Mouse (Mus musculus) layer of hippocampus, adult 11-12 months (tissue): ENCODE measurements around the gene Olfr66.

Source experiments
- DNase-seq: peaks from one replicate; pipeline ENCODE4 v3.0.0; 2022; ENCODE audit warnings: low spot score

Gene Olfr66

GRCm38 (mm10) chr7:103886152-103886551, at the start of gene Olfr66:
Olfr66 (minus strand) TSS chr7:103886252.
- no peak for DNase-seq

GRCm38 (mm10) chr7:103934264-103934663, 48.2 kb upstream of the Olfr66 start, which contains the start of gene Olfr632:
Olfr632 (plus strand) TSS chr7:103934347.
- DNase-seq, result no peak

DNA sequence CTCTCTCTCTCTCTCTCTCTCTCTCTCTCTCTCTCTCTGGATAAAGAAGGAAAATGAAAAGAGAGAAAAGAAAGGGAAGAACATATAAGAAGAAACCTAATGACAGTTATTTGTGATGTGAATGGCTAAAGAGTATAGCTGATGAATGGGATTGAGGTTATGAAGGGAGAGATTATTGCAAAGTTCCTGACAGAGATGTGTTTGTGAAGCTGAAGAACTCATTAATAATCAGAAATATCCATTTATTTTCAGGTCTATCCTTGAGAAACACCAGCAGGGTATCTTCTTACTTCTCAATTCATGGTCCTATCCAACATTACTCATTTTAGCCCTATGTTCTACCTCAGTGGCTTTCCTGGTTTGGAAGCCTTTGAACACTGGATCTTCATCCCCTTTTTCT, 42.5 kb upstream of the Olfr66 start, which contains the start of gene Olfr631:
Gene Olfr631 (plus strand): TSS at position 301 of the 400 bp plus-strand sequence.
- DNase-seq, result no peak

DNA sequence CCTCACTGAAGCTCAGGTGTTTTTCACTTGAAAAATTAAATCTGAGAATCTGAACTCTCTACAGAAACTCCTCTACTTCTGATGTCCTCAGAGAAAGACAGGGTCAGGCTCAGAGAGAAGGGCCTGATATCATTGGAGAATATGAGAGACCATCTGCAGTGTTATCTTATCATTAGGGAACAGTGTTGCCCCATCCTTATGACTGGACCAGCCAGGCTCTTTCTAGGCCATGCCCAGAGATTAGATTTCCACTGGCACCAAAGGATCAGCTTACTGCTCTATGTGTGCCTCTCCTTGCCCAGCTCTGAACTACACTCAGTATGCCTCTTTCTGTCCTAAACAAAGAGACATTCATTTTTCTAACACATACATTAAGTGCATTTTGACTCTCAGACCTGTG, 29.3 kb upstream of the Olfr66 start:
- no peak for DNase-seq

DNA sequence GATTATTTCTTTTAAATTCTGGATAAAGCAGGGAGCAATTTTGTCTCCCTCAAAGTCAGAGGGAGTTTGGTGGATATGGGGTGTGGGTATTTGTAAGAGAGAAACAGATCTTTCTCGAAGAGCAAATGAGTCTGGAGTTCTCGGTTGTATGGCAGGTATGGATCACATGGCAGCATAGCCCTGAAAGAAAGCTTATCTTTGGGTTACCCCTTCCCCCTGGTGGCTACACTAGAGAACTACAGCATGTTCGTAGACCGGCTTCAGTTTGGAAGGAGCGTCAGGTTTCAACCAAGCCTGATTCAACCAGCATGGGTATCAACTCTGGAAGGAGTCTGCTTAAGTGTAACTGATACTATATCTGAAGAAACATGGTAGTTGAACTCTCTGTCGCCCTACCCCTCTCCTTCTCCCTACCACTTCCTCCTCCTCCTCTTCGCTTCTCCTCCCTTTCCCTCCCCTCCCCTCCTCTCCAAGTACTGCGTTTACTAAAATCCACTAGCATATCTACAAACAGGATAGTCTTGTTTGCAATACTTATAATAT, 27.0 kb upstream of the Olfr66 start:
- no peak for DNase-seq

DNA sequence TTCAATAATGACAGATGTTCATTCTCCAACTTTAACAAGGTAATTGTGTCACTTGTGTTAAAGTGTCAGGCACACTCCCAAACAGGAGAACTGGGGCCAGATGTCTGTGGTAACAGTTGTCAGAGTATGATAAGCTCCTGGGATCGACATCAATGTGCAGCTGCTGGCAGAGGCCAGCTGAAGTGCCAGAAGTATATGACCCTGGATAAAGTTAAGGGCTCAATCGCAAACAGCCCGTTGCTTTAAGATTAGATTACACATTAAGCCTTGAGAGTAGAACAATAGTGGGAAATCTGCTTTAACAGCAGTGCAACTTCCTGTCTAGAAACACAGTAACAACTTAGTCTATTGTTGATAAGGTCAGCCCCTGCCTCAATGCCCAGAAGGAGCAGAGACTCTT, 24.0 kb upstream of the Olfr66 start:
- no peak for DNase-seq

DNA sequence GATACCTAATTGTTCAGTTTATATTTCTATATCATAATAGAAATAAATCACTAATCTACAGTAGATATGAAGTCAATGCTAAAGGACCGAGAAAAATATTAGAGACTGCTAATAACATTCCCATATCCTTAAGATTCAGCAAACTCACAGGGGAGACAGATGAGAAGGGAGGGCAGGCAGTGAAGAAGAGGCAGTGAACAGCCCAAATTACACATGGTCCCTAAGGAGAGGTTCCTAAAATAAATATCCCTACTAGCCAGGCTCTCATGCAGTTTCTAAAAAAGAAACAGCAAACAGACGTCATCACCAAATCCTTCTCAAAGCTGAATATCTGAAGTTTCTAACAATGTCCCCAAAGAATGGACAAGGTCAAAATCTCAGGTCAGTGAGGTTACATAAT, 17.1 kb upstream of the Olfr66 start, which contains the start of gene Olfr65:
Gene Olfr65 (plus strand): TSS at position 301 of the 400 bp plus-strand sequence.
- no peak for DNase-seq

GRCm38 (mm10) chr7:103894385-103894784, 8.3 kb upstream of the Olfr66 start, which contains the start of gene Olfr64:
Olfr64 (minus strand) TSS chr7:103894485.
- DNase-seq, result no peak

- DNase-seq, result no peak
Observed at GRCm38 (mm10) chr7:103877093-103877492, 9.0 kb downstream of the Olfr66 start.

- DNase-seq, result no peak
Observed at GRCm38 (mm10) chr7:103874451-103874850, 11.6 kb downstream of the Olfr66 start.

- peak; percentile 3 for DNase-seq
Observed at GRCm38 (mm10) chr7:103873064-103873463, 13.0 kb downstream of the Olfr66 start.

GRCm38 (mm10) chr7:103870667-103871066, 15.4 kb downstream of the Olfr66 start:
- no peak for DNase-seq

DNA sequence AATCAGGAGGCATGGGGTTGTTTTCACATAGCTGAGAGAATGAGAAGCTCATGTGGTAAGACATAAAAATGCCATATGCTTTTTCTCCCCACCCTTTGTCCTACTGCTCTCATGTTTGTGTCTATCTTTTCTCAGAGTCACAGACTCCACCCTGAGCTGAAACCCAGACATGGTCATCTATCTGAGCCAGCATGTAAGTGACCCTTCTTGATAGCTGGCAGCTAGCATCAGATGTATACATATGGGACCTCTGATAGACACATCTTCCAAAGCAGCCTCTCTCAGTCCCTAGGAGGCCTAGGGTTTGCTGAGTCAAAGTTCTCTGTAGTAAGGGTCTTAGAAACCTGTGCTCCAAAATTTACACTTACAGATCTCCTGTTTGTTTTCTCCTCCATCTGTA, 20.3 kb downstream of the Olfr66 start:
- no peak for DNase-seq

DNA sequence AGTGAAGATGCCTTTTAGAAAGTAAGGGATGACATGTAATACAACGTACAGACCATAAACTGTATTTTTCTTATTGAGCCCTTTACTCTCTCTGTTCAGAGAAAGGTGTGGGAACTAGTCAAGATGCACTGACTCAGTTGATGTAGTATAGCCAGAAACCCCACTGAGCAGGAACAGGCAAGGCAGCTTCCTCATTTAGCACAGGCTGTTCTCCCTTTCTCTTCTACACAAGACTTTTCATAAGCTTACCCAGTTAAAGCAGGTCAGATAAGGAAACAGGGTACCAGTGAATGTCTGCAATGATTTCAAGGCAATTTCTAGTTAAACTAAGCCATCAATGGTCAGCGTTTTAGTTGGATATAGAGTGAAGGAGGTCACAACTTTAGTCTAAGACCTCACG, 24.5 kb downstream of the Olfr66 start:
- no peak for DNase-seq

DNA sequence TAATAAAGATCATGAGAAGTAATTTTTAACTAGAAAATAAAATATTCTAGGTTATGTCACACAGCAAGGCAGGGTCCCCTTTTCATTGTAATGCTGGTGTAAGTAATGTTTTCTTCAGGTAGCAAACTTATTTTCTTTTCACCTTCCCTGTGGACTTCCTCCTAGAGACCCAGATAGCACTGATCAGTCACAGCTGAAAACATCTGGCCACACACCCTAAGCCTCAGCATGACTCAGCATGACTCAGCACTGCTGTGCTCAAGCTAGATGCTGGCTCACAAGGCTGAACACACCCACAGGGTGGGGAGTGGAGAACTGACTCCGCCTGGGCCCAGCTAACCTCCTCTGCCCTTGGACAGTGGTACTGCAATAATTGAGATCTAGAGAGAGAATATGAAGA, 25.2 kb downstream of the Olfr66 start:
- no peak for DNase-seq

- no peak for DNase-seq
Observed at GRCm38 (mm10) chr7:103859076-103859475, 27.0 kb downstream of the Olfr66 start.

DNA sequence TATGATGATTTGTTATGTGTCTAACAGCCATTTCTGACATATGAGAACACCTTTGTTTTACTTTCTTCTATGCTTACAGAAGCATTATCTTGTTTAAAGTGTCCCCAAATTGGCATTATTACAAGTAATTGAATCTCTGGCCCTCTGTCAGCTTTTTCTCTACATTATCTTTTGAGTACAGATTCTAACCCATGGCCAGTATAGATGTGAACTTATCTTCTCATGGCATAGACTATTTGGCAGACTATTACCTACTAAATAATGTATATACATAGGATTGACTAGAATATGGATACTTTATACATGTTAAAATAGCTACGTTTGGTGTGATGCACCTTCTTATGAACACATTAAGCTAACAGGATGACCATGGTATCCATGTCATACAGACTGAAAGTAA, 31.4 kb downstream of the Olfr66 start:
- DNase-seq, result no peak

DNA sequence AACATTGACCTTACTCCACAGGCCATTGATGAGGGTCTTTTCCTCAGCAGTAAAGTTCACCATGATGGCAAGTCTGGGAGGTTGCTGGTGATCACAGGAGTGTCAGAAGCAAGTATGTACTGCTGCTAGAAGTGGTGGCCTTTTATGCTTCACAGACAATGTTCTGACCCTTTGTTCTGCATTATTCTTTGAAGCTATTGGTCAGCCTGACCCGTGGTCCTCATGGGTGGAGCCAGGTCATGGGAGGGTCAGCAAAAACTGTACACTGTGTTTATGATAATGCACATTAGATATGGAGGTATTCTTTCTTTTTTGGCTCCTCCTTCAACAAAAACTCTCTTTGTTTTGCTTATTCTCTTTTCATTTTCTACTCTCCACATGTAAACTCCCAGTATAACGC, 33.0 kb downstream of the Olfr66 start, which contains the start of gene Hbb-y:
Gene Hbb-y (minus strand): TSS at position 127 of the 400 bp plus-strand sequence.
- DNase-seq, result no peak

GRCm38 (mm10) chr7:103844525-103845325, 41.3 kb downstream of the Olfr66 start:
- no peak for DNase-seq

DNA sequence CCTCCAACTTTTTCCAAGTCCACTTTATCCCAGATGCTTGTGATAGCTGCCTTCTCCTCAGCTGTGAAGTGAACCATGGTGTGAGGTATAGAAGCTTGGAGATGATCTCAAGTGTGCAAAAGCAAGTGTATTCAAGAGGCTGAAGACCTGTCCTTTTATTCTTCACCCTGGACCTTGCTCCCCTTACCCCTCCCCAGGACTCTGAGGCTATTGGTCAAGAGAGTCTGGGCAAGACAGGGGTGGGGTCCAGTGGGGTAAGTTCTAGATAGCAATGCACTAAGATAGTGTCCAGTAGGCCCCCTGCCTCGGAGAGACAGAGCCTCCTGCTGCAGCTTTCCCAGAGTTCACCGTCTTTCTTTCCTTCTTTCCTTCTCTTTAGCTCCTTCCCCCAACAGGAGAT, 43.0 kb downstream of the Olfr66 start, which contains the start of gene Hbb-bh1:
Gene Hbb-bh1 (minus strand): TSS at position 131 of the 400 bp plus-strand sequence.
- DNase-seq, result no peak

DNA sequence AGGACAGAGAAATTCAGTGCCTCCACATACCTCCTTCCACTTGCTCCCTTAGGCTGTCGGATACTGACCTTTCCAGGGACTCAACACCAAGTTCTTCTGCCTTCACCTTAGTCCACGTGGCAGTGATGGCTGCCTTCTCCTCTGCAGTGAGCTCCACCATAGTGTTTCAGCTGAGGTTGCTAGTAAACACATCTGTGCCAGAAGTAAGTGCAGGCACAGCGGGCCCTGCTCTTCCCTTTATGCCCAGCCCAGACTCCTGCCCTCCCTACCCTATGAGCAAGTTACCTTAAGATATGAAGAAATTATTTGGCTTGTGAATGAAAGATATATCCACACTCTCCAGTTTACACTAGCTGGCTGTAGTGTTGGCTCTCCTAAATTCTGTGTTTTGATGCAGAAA, 45.8 kb downstream of the Olfr66 start, which contains the start of gene Hbb-bh2:
Gene Hbb-bh2 (minus strand): TSS at position 253 of the 400 bp plus-strand sequence.
- no peak for DNase-seq
